Mouse (Mus musculus): ENCODE measurements around the gene Dap.

- TF ChIP-seq CTCF (IDR thresholded peaks at IDR 0.05; ENCODE audit: control insufficient read depth, insufficient read depth, low read length) (no peak), POLR2A (IDR thresholded peaks at IDR 0.05; ENCODE audit: borderline replicate concordance, control insufficient read depth, low read depth, low read length) (no peak)
These were observed 68.5 kb downstream of the Dap start for GRCm38 (mm10) chr15:31292627-31293026.
